Mouse (Mus musculus) heart, postnatal 36 days (tissue): ENCODE data around the gene 1700018B08Rik. TPM values are rescaled to one million over a fixed set of nuclear protein-coding genes. Genes with fewer than 3 reads are reported as not detected.

Source experiments
- DNase-seq, 2 experiments: peaks; one replicate each; pipeline ENCODE4 v3.0.0; 2021 to 2022
- intact Hi-C: fragments of 180-260 bp; cut with DNase I; formaldehyde crosslinking; loops from one replicate; pipeline ENCODE4 v1.15.1; 2025
- total RNA-seq, 2 experiments: library from RNA; stranded (reverse); gene quantifications; 2 replicates each; pipeline ENCODE4 v1.2.3; 2021

Gene 1700018B08Rik
- total RNA-seq, 2 experiments from 2014 or later: not detected

GRCm38 (mm10) chr8:121563701-121564100 is 19.6 kb upstream of the 1700018B08Rik start:
- no peak for DNase-seq
- intact Hi-C loops: no loop called here

- peak; percentile 77 to 83 for DNase-seq
- intact Hi-C loops: no loop called here
Observed at GRCm38 (mm10) chr8:121562941-121563351, 18.8 kb upstream of the 1700018B08Rik start.

- intact Hi-C loops: no loop called here
- peak; percentile 73 to 74 for DNase-seq
Observed at GRCm38 (mm10) chr8:121561636-121562345, 17.7 kb upstream of the 1700018B08Rik start.

- no peak for DNase-seq
- intact Hi-C loops: no loop called here
Observed at GRCm38 (mm10) chr8:121560432-121561100, 16.4 kb upstream of the 1700018B08Rik start.

GRCm38 (mm10) chr8:121559801-121560200 is 15.7 kb upstream of the 1700018B08Rik start:
- intact Hi-C loops: no loop called here
- no peak for DNase-seq

- DNase-seq: no peak
Observed at GRCm38 (mm10) chr8:121558538-121558937, 14.4 kb upstream of the 1700018B08Rik start.

GRCm38 (mm10) chr8:121557746-121558145 is 13.6 kb upstream of the 1700018B08Rik start:
- DNase-seq: no peak
- intact Hi-C loops: no loop called here

More at GRCm38 (mm10) chr8:121558538-121558937, 14.4 kb upstream of the 1700018B08Rik start:
- intact Hi-C loops: no loop called here

- intact Hi-C loops: no loop called here
- no peak for DNase-seq
Observed at GRCm38 (mm10) chr8:121553831-121554475, 9.8 kb upstream of the 1700018B08Rik start.

- intact Hi-C loops: no loop called here
- no peak for DNase-seq
Observed at GRCm38 (mm10) chr8:121552506-121552905, 8.4 kb upstream of the 1700018B08Rik start.

GRCm38 (mm10) chr8:121551065-121551985 is 7.2 kb upstream of the 1700018B08Rik start:
- intact Hi-C loops: no loop called here
- DNase-seq: no peak

GRCm38 (mm10) chr8:121550056-121550455 is 5.9 kb upstream of the 1700018B08Rik start:
- DNase-seq: no peak
- intact Hi-C loops: no loop called here

GRCm38 (mm10) chr8:121547132-121547531 is 3.0 kb upstream of the 1700018B08Rik start:
- peak; percentile 77 to 80 for DNase-seq
- intact Hi-C loops: loop anchor here (2.0 to 5.0 kb wide), 5 partner anchors 32 to 285 kb away; partner anchors contain the start of genes Fbxo31 and Map1lc3b

- intact Hi-C loops: loop anchor here (5.0 kb wide), 1 partner anchor 287 kb away; no protein-coding TSS in a partner anchor
- DNase-seq: no peak
Observed at GRCm38 (mm10) chr8:121544936-121545335, 816 bp upstream of the 1700018B08Rik start.

- intact Hi-C loops: no loop called here
Observed at GRCm38 (mm10) chr8:121542901-121543300, 1.2 kb downstream of the 1700018B08Rik start.

GRCm38 (mm10) chr8:121541862-121542261 is 2.3 kb downstream of the 1700018B08Rik start:
- intact Hi-C loops: no loop called here
- no peak for DNase-seq

More at GRCm38 (mm10) chr8:121542901-121543300, 1.2 kb downstream of the 1700018B08Rik start:
- DNase-seq: no peak

GRCm38 (mm10) chr8:121532381-121532780 is 11.7 kb downstream of the 1700018B08Rik start:
- intact Hi-C loops: no loop called here
- DNase-seq: peak in 1 of 2 experiments; percentile 37

- intact Hi-C loops: no loop called here
Observed at GRCm38 (mm10) chr8:121530639-121531038, 13.5 kb downstream of the 1700018B08Rik start.

GRCm38 (mm10) chr8:121528790-121529189 is 15.3 kb downstream of the 1700018B08Rik start:
- peak; percentile 55 to 62 for DNase-seq

More at GRCm38 (mm10) chr8:121530639-121531038, 13.5 kb downstream of the 1700018B08Rik start:
- no peak for DNase-seq

GRCm38 (mm10) chr8:121527751-121528150 is 16.4 kb downstream of the 1700018B08Rik start:
- intact Hi-C loops: no loop called here
- no peak for DNase-seq

More at GRCm38 (mm10) chr8:121528790-121529189, 15.3 kb downstream of the 1700018B08Rik start:
- intact Hi-C loops: no loop called here
